31 mouse cellular contexts compared by ENCODE assay signal in genomic region chr12:51009644-51010043, GRCm38 (mm10).
"Had no signal": no experiment of that assay in that cellular context is flagged by ENCODE, and none has a peak within 500 bp of the region (broad histone marks: within the 10 kb centered on the region; RNA-seq: fewer than 3 reads in every experiment).

No protein-coding gene starts in this region.

- H3K36me3 ChIP-seq: limb, embryonic 10.5 days; limb, embryonic 12.5 days; limb, embryonic 13.5 days; limb, embryonic 15.5 days; liver, embryonic 12.5 days; liver, embryonic 13.5 days; liver, embryonic 15.5 days; lung, embryonic 15.5 days; midbrain, embryonic 10.5 days; midbrain, embryonic 12.5 days; midbrain, embryonic 13.5 days; midbrain, embryonic 15.5 days; neural tube, embryonic 12.5 days had no signal

- H3K9ac ChIP-seq: limb, embryonic 12.5 days; limb, embryonic 13.5 days; limb, embryonic 15.5 days; liver, embryonic 12.5 days; liver, embryonic 13.5 days; liver, embryonic 14.5 days; liver, embryonic 15.5 days; liver, postnatal 0 days; lung, embryonic 14.5 days; lung, embryonic 15.5 days; midbrain, embryonic 12.5 days; midbrain, embryonic 13.5 days; midbrain, embryonic 15.5 days; neural tube, embryonic 12.5 days had no signal

- H3K4me3 ChIP-seq: limb, embryonic 10.5 days; limb, embryonic 12.5 days; limb, embryonic 13.5 days; limb, embryonic 15.5 days; liver, embryonic 12.5 days; liver, embryonic 13.5 days; liver, embryonic 15.5 days; lung, embryonic 15.5 days; megakaryocyte, embryonic 14.5 days; midbrain, embryonic 10.5 days; midbrain, embryonic 12.5 days; midbrain, embryonic 13.5 days; midbrain, embryonic 15.5 days; myocyte; neural tube, embryonic 12.5 days had no signal

- H3K27me3 ChIP-seq: limb, embryonic 13.5 days; limb, embryonic 15.5 days; liver, embryonic 12.5 days; liver, embryonic 13.5 days; liver, embryonic 15.5 days; lung, embryonic 15.5 days; megakaryocyte, embryonic 14.5 days had no signal

- DNase-seq: left cerebral cortex, postnatal 4 days; liver; liver, embryonic 13.5 days; liver, postnatal 0 days; lung, adult 18-20 months; lung, adult 2 months; lung, embryonic 14.5 days; lung, postnatal 10 days; lung, postnatal 14 days; lung, postnatal 36 days; lung, postnatal 4 days; midbrain, embryonic 14.5 days had no signal

- H3K4me2 ChIP-seq: limb, embryonic 12.5 days; limb, embryonic 13.5 days; limb, embryonic 15.5 days; liver, embryonic 11.5 days; liver, embryonic 12.5 days; liver, embryonic 13.5 days; liver, embryonic 15.5 days; lung, embryonic 14.5 days; lung, embryonic 15.5 days; midbrain, embryonic 12.5 days; midbrain, embryonic 13.5 days; midbrain, embryonic 15.5 days; neural tube, embryonic 12.5 days had no signal

- H3K4me1 ChIP-seq: limb, embryonic 10.5 days; limb, embryonic 12.5 days; limb, embryonic 13.5 days; limb, embryonic 15.5 days; liver, embryonic 12.5 days; liver, embryonic 13.5 days; liver, embryonic 15.5 days; lung, embryonic 15.5 days; megakaryocyte, embryonic 14.5 days; midbrain, embryonic 12.5 days; midbrain, embryonic 13.5 days; midbrain, embryonic 15.5 days; neural tube, embryonic 12.5 days had no signal

- H3K27ac ChIP-seq: limb, embryonic 10.5 days; limb, embryonic 12.5 days; limb, embryonic 13.5 days; limb, embryonic 15.5 days; liver, embryonic 12.5 days; liver, embryonic 13.5 days; liver, embryonic 14.5 days; liver, embryonic 15.5 days; lung, embryonic 15.5 days; macrophage; midbrain, embryonic 10.5 days; midbrain, embryonic 12.5 days; midbrain, embryonic 13.5 days; midbrain, embryonic 15.5 days; neural tube, embryonic 12.5 days had no signal

- ATAC-seq: liver, embryonic 12.5 days; liver, postnatal 0 days; lung, postnatal 0 days; midbrain, embryonic 13.5 days; midbrain, embryonic 15.5 days; midbrain, embryonic 16.5 days had no signal

- H3K9me3 ChIP-seq: limb, embryonic 10.5 days; limb, embryonic 12.5 days; limb, embryonic 15.5 days; liver, embryonic 12.5 days; liver, embryonic 13.5 days; liver, embryonic 15.5 days; lung, embryonic 15.5 days; midbrain, embryonic 10.5 days; midbrain, embryonic 15.5 days; neural tube, embryonic 12.5 days had no signal
